Mouse (Mus musculus): ENCODE measurements around the gene Cbll1.

The Cbll1 gene

DNA sequence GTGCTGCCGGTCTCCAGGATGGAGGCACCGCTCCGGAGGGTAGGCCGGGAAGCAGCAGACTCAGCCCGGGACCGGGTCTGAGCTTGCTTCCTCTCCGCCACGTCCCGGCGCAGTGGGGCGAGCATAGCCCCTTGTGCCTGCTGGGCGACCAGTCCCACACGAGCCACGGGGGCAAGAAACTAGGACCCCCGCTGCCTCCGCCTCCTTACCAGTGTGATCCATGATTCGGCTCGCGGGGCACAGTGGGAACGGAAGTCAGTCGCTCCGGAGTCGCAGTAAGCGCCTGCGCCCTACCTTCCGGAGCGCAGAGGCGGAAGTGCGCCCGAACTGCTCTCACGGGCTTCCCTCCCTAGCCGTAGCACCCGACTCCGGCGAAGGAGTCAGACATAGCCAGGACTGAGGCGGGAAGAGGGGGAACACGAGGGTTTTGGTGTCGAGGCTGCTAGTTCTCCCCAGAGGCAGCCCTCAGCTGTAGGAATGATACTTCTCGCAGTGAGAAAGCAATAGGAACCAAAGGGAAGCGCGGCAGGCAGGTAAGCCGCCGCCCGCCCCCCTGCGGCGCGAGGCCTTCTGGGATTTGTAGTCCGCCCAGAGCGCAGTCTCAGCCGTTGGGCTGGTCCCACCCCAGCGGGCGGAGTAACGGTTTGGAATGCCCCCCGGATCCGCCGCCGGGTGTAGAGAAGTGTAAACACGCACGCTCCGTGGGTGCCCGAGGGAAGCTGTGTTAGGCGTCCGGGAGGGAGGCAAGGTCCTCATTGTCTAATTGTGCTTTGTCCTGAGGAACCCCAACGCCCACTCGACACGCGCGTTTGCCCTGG lies at the start of gene Cbll1:
Cbll1 (minus strand) TSS at position 303 of the 818 bp plus-strand sequence.
- peak; percentile 96 for DNase-seq (ENCODE audit: low spot score)

DNA sequence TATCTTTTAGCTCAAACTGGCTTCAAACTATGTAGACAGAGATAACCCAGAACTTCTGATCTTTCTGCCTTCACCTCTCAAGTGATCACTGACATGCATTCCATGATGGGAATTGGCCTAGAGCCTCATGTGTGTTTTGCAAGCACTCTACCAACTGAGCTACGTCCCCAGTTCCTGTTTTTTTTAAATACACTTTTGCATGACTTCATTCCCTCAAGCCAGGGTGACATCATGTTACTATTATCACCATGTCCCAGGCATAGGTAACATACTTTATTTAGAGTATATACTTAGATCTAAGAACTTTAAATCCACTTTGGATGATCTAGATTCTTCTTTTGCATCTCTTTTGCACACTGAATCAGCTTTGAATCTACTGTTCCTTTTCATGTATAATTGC lies 46.6 kb upstream of the Cbll1 start:
- no peak for DNase-seq (ENCODE audit: low spot score)

DNA sequence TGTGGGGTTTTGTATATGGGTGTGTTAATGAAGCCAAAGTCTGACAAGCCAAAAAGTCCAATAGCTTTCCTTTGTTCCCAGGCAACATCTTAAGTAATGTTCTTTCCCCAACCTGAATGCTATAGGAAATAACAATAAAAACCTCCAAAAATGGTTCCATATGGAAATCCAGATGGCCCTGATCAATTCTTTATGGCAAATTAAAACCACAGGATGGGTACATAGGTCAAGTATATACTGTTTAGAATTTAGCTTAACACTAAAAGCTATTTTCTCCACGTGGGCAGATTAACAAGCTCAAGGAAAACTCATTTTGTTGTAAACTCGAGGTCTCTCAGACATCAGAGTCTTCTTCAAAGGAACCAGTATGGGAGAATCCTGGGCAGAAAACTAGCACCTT lies 45.8 kb upstream of the Cbll1 start:
- no peak for DNase-seq (ENCODE audit: low spot score)

DNA sequence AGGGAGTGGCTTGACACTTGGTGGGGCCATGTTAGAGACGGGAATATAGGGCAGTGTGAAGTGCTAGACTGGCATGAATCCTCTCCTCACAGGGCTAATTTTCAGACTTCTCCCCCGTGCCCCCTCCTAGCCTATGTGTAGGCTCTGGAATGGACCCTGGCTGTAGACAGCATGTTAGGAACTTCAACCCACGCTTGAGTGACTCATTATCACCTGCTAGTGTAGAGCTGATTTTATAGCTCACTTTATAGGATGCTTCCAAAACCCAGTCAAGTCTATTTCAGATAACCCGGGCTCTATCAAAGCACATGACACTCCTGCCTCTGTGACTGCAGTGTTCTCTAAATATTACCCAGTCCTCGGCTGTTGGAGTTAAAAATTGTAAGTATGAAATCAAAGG lies 42.1 kb upstream of the Cbll1 start:
- DNase-seq (ENCODE audit: low spot score): no peak

DNA sequence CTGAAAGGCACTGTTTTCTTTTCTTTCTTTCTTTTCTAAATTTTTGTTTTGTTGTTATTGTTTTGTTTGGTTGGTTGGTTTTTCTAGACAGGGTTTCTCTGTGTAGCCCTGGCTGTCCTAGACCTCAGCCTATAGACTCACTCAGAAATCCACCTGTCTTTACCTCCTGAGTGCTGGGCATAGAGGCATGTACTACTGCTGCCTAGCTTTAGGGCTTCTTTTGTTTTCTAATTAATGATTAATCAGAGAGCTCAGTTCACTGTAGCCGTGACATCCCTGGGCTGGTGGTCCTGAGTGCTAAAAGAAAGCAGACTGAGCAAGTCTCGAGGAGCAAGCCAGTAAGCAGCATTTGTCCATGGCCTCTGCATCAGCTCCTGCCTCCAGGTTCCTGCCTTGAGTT lies 40.4 kb upstream of the Cbll1 start:
- DNase-seq (ENCODE audit: low spot score): no peak

DNA sequence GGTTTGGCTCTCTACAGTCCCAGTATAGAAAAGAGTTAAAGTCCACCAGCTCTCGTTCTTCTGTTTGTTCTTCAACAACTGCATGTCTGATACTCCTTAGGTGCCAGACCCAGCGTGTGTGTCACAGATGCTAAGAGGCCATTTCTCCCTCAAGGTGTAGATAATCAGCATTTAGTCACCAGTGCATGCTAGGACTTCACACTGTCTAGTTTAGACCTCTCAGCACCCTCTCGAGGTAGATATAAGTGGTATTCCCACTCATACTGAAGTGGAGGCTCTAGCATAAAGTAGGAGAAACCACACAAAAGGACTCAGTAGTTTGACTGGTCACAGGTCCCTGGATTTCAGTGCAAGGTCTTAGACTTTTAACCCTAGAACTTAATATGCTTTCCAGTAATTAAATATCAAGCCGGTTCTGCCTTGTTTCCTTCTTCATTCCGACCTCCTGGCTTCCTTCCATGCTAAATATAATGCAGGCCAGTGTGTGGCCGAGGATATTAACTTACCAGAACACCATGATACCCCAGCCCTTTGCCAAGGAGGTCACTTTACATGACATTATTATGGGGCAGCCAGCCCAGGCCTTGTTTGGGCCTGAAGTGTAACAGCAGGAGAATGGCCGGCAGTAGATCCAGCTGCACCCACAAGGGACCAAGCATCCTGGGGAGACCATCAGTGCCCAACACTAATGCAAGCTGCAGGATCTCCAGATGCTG lies 38.3 kb upstream of the Cbll1 start:
- DNase-seq (ENCODE audit: low spot score): peak; percentile 82

DNA sequence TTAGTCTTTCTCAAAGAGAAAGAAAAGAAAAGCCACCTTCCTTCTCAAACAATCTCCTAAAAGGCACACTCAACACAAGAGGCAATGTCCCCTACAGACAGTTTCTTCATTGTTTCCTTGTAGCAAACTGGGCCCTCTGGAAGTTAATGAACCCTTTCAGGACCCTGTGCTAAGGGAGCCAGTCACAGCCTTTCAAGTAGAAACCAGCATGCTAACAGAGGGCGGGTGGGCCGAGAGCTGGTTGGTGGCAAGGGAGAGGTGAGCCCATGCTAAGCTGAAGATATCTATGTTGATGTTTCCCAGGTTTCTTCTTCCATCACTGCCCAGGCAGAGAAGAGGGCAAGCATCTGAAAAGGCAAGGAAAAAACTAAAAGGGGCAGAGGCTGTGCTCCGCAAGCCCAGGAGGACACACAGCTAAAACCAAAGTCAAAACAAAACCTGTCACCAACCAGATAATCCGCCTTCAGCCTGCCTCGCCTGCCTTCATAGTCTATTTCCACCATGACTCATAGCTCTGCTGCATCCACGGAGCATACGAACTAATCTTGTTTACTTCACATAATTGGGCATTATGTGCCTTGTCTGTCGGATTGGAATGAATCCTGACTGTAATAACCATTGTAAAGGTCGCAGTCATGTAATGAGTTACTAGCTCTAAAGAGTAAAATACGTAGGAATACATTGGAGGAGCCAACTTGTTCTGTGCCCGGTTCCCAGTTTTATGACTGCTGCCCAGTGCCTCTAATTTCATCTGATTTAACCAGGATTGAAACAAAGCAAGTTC lies 34.8 kb upstream of the Cbll1 start:
- peak; percentile 82 for DNase-seq (ENCODE audit: low spot score)

DNA sequence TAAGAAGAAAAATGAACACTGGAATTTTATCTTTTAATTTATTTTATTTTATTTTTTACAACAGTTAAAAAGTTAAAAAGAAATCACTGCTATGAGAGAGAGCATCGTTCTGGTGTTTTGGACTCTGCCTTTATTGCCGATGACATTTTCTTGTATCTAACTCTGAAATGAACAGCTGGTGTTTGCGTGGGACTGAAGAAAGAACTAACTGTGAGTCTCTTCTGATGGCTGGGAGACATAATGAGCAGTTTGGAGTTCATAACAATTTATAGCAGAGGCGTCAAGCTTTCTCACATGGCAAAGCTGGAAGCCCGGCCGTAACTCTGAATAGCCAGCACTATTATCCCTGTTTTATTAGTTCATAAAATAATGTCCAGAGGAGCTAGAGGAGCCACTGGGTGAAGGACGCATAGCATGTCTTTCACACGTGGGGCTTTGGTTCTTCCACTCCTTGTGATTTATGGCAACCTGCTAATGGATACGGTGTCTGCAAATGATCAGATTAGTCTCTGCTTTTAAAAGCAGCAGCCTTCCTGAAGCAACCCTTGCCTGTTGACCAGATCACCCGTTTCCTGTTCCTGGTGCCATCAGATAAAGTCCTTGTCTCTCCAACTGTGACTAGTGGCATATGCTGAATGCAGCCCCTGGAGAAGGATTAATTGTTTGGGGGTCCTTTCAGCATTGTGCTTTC lies 33.9 kb upstream of the Cbll1 start:
- peak; percentile 95 for DNase-seq (ENCODE audit: low spot score)

DNA sequence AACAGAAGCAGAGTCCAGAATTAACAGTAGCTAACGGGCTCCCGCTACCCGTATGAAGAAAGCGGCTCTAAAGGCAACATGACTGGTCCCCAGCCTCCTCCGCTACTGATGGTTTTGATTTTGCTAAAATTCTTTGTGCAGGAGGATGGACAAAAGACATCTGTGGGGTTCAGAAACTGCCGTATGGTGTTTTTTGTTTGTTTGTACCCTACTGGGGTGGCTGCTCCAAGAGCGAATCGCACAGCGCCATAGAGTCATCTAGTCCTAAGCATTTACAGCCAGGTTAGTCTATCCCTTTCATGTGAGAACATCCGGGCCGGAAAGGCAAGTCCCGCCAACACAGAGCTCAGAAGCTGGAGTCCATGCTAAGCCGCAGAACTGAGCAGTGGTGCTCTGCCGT lies 32.6 kb upstream of the Cbll1 start:
- no peak for DNase-seq (ENCODE audit: low spot score)

DNA sequence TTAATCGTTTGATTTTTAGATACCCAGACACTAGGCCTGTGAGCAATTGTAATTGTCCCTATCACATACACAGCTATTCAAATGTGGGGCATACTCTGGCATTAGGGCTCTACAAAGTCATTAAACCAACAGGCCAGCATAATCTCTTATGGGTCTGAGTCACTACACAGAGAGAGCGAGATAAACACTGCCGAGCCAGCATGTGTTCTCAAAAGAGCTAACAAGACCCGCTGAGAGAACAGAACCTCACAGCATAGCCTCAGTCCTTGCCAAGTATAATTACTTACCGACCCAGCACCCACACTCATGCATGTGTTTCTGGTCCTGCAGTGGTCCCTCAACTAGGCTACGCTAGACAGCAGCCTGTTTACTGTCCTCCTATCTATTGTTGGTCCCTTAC lies 28.0 kb upstream of the Cbll1 start:
- DNase-seq (ENCODE audit: low spot score): peak; percentile 67

DNA sequence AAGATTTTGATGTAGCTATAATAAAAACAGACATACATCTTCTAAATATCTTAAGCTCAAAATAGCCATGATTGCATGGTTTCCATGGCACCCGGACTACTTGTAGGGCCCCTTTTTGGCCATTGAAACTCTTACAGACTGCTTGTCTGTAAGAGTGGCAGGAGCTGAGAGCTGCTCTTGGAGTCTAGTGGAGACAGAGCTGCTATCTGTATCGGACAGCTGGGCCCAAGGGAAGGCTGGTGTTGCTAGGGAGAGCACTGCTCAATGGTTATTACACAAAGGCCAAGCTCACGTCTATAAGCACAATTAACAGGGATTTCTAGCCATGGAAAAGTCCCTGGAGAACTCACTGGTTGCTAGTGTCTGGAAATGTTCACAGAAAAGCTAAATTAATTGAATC lies 22.0 kb upstream of the Cbll1 start:
- DNase-seq (ENCODE audit: low spot score): peak; percentile 69

DNA sequence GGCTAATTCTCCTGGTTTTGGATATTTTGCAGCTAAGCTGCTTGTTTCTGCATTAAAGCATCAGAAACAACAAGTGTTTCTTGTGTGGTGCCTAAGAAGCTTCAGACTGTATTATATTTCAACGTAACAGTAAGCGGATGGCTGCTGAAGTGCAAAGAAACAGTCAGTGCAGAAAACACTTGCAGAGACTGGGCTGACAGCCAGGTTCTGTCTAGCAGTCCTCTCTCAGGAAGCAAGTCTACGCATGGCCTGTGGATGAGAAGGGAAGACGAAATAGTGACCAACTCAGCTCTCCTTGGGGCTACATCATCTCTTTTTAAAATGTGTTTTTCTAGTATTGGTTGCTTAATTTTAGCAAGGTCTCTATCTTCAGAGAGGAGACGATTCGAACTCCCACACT lies 20.7 kb upstream of the Cbll1 start:
- DNase-seq (ENCODE audit: low spot score): peak; percentile 70

DNA sequence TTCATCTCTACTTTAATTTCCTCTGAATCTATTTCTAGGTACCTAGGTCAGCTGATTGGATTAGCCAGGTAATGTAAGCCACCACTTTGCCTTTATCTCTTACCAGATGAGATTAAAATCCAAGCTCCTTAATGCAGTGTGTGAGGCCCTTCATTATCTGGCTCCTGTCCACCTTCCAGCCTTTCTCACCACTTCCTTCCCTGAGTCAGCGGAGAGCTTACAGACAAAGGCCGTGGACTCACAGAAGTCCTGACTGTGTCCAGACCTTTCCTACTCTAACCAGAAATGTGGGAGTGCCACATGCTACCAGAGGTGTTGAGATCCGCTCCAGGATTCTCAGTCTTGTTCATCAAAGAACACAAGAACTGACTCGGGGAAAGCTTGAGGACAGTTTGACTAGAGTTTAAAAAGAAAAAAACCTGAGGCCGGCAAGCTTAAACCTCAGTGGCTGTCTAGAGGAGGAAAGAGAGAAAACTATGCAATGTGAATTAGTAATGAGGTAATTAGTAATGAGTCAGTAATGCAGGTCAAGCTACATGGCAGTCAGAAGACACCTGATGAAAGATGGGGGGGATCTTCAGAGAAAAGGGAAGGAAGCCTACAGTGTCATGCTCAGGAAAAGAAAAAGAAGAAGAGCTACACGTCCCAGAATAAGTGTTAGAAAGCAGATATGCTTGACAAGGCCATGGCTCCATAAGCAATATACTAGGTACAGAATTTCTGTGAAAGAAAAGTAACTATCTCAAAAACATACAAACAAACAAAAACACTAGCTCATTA lies 14.5 kb upstream of the Cbll1 start:
- DNase-seq (ENCODE audit: low spot score): peak; percentile 65

DNA sequence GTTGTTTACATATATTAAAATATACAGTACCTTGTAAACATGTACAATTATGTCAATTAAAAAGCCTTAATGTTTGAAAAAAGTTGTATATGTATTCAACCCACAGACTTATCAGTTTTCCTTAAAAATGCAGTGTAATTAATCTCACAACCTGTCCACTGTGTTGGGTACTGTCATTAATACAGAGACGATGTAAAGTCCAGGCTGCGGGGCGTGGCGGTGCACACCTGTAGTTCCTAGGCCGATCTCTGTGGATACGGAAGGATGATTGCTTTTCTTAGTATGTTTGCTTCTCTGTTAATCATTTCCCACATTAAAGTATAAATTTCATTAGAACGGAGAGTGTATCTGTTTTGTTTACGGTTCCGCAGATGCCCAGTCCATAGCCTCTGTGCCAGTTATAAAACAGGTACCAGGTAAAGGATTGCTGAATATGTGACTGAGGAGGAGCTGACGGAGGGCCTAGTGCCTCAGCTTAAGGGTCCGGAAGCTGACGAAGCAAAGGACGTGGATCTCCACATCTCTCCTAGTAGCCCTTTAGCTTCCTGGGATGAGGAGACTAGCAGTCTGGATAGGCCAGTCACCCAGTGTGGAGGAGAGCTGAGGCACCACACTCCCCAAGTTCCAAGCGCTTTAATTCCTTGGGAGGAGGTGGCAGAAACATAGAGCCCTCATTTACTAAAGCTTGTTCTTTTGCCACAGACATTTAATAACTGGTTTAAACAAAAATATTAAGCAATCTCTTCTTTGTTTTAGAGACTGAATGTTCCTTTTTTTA lies 13.4 kb upstream of the Cbll1 start:
- no peak for DNase-seq (ENCODE audit: low spot score)

DNA sequence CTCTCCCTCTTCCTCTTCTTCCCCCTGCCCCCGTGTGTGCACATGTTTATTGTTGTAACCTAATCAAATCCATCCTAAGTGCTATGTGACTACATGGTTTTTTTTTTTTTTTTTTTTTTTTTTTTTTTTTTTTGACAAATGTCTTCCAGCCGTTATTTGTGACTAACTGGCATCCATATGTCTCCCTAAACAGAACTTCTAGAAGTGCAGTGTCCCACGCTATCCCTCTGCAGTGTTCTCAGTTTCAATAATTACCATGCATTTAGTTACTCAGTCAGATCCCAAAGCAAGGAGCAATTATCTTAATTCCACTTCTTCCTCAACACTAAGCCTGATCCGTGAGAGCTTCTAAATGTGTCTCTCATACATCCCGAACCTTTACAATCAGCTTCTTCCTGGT lies 11.8 kb upstream of the Cbll1 start:
- no peak for DNase-seq (ENCODE audit: low spot score)

DNA sequence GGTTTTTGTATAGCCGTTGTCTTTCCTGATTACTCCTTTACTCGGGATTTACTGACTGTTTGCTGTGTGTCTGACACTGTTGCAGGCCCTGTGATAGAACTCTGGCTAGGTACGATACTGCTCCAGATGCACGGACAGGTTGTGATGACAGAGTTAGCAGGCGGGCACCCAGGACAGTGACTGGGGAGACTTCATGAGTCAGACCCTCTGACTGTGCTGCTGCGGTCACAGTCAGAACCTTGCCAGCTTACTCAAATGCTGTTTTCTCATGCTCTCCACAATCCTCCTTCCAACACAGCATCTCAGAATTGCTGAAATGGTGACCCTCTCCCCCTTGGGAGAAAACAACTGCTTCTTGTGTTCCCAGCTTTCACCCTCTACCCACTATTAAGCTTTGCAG lies 9.1 kb upstream of the Cbll1 start:
- DNase-seq (ENCODE audit: low spot score): no peak

DNA sequence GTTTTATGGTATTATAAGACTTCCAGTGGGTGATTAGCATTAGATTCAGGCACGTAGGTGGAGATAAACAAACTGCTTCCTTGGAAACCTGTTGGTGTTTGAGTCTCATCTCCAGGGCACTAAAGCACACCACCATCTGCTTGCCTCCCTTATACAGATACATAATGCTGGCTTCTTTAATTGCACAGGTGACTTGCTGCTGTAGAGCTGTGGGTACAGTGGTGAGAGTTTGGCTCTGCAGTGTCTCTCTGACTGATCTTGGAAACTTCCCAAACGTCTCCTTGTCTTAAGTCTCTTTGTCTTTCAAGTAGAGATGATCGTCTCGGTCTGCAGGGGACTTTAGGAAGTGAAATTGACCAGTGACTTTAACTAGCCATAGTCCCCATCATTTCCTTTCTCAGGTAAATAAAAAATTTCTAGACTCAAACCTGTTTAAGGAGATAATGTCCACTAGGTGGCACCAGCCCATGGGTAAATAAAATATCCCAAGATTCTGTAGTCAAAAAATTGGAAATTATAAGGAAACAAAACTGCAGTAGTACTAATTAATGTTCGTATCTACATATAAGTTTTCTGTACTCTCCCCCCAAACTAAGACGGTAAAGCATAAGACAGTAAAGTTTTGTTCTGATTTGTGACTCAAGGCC lies 8.4 kb upstream of the Cbll1 start:
- peak; percentile 72 for DNase-seq (ENCODE audit: low spot score)

DNA sequence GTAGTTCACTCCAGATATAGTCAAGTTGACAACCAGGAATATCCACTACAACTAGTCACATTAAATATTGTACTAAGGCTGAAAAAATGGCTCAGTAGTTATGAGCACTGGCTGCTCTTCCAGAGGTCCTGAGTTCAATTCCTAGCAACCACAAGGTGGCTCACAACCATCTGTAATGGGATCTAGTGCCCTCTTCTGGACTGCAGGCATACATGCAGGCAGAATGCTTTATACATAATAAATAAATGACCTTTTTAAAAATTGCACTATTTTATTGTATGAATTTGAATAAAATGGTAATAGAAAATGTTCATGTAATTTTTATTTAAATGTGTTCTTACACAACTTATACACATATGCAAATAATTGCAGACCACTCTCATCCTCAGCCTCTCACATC lies 3.8 kb upstream of the Cbll1 start:
- no peak for DNase-seq (ENCODE audit: low spot score)

DNA sequence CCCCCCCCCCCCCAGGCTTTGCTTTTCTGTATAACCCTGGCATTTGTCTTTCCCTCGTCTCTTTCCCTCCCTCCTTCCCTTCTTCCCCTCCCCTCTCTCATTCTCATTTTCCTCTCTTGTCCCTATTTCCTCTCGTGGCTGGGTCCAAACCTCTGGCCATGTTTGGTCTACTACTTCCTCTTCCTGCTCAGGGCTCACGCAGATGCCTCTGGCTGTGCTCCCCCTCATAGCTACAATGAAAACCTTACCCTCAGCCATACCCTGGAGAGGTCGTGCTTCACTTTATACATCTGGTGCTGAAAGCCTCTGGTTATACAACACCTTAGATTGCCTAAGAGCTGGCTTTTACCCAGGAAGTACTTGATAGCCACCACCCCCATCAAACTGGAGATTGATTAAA lies 1.9 kb upstream of the Cbll1 start:
- no peak for DNase-seq (ENCODE audit: low spot score)

DNA sequence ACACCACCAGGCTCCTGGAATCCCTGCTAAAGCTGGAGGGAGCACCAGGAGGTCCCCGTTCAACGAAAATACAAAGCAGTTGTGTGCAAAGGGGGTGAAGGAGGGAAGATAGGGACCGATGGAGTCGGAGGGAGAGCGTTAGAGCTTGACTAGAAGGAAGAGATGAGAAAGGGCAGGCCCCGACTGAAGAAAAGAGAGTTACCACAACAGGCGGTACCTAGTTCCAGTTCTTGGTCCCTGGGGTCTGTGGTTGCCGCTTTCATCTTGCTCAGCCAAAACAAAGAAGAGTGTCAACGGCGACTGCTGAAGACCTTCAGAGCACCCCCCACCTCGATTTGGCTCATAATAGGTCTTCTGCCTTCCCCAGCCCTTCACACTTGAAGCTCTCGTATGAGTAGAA lies 780 bp upstream of the Cbll1 start:
- DNase-seq (ENCODE audit: low spot score): peak; percentile 65

Measured in MN1 (cell line).